Mouse (Mus musculus): ENCODE results near the gene Pla2g10.

DNA sequence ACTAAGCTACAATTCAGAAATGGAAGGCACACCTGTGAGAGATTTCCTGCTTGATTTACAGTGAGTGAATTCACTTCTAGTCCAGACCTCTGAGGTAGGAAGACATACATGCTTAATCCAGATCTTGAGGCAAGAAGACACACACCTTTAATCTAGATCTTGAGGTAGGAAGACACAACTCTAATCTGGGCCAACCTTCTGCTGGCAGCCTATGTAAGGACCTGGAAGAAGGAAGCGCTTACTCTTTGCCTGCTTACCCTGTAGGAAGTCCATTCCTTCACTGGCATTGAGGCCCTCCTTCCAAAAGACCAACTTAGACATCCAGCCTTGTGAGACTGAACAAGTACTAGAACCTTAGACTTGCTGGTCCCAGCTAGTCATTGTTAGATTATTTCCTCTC is 61.5 kb downstream of the Pla2g10 start:
- TF ChIP-seq EP300 (IDR thresholded peaks at IDR 0.05; ENCODE audit: low read depth) (no peak), CTCF (IDR thresholded peaks at IDR 0.05; ENCODE audit: low read depth) (no peak)

Data from liver, postnatal 0 days (tissue).